Mouse (Mus musculus): Measurements from ENCODE around the gene Gm44805.

- no peak for TF ChIP-seq CTCF (IDR thresholded peaks at IDR 0.05; ENCODE audit: borderline replicate concordance, insufficient read depth, low read length)
- TF ChIP-seq POLR2A (IDR thresholded peaks at IDR 0.05; ENCODE audit: low read depth, low read length) = no peak
Measured at GRCm38 (mm10) chr7:19675824-19676223, 5.4 kb downstream of the Gm44805 start.

Measured in embryonic fibroblast, embryonic 13.5 days (primary cell).